In genomic region chr15:87200282-87201048, GRCm38 (mm10) we compare ENCODE assay signal across 11 mouse cellular contexts.
DNase-seq lines count a peak whose midpoint lies in the region; ATAC-seq and TF ChIP-seq lines count a peak whose summit lies in the region.
"Had no signal": no experiment of that assay in that cellular context is flagged by ENCODE, and none has a peak within 500 bp of the region (broad histone marks: within the 10 kb centered on the region; RNA-seq: fewer than 3 reads in every experiment).

No protein-coding gene starts in this region.

- H3K27me3 ChIP-seq in forebrain, embryonic 14.5 days (replicated peaks; ENCODE audit: control insufficient read depth, insufficient read depth, low read length) = no peaks in the 10 kb centered on the region
- H3K27me3 ChIP-seq in midbrain, embryonic 14.5 days (ENCODE audit: control insufficient read depth, insufficient read depth, low read length) = no peaks in the 10 kb centered on the region
- H3K27me3 ChIP-seq in kidney, embryonic 14.5 days (ENCODE audit: control insufficient read depth, insufficient read depth, low read length) = no peaks in the 10 kb centered on the region
- H3K27me3 ChIP-seq in stomach, postnatal 0 days (ENCODE audit: control insufficient read depth, insufficient read depth, low read length) = no peaks in the 10 kb centered on the region

- no peak overlapping the region for H3K27ac ChIP-seq in left cerebral cortex, adult 2 months
- 0 out of 2 replicates have a peak overlapping the region, but pooled peaks have one; percentile 22 for H3K27ac ChIP-seq in forebrain, embryonic 14.5 days (ENCODE audit: low read depth, low read length)
- H3K27ac ChIP-seq in midbrain, embryonic 14.5 days (replicated peaks; ENCODE audit: low read depth, low read length) = no peak overlapping the region; the same call in 1 of the 2 replicates
- no peak overlapping the region for H3K27ac ChIP-seq in kidney, embryonic 14.5 days (ENCODE audit: low read depth, low read length)
- H3K27ac ChIP-seq in stomach, postnatal 0 days (replicated peaks) = no peak overlapping the region
- H3K27ac ChIP-seq: macrophage had no signal

- H3K4me3 ChIP-seq in left cerebral cortex, adult 2 months = no peak overlapping the region
- H3K4me3 ChIP-seq in forebrain, embryonic 14.5 days (ENCODE audit: low read depth, low read length) = no peak overlapping the region
- H3K4me3 ChIP-seq in midbrain, embryonic 14.5 days (replicated peaks; ENCODE audit: low read depth, low read length) = no peak overlapping the region
- H3K4me3 ChIP-seq in kidney, embryonic 14.5 days (ENCODE audit: low read length) = no peak overlapping the region
- no peak overlapping the region for H3K4me3 ChIP-seq in stomach, postnatal 0 days (ENCODE audit: low read depth, low read length)

- intact Hi-C loops in left cerebral cortex, postnatal 10 days (cut with DNase I) = no loop called here
- intact Hi-C loops in left cerebral cortex, adult 2 months (cut with DNase I) = no loop called here

- no peak for TF ChIP-seq EP300 in stomach, postnatal 0 days (optimal IDR thresholded peaks at IDR 0.05)

- WGBS in forebrain, embryonic 14.5 days = 56% methylated on average over 19 of the region's 19 CpGs
- 46% methylated on average over 19 of the region's 19 CpGs for WGBS in midbrain, embryonic 14.5 days
- 74% methylated on average over 19 of the region's 19 CpGs for WGBS in kidney, embryonic 14.5 days
- WGBS in stomach, postnatal 0 days = 72% methylated on average over 19 of the region's 19 CpGs

- no peak overlapping the region for H3K9ac ChIP-seq in forebrain, embryonic 14.5 days (ENCODE audit: low read length)
- H3K9ac ChIP-seq in midbrain, embryonic 14.5 days (replicated peaks; ENCODE audit: low read length) = no peak overlapping the region
- H3K9ac ChIP-seq in kidney, embryonic 14.5 days (ENCODE audit: low read depth, low read length) = no peak overlapping the region
- no peak overlapping the region for H3K9ac ChIP-seq in stomach, postnatal 0 days (ENCODE audit: low read length)

- H3K9me3 ChIP-seq in forebrain, embryonic 14.5 days (replicated peaks; ENCODE audit: control insufficient read depth, low read length) = no peaks in the 10 kb centered on the region
- H3K9me3 ChIP-seq in midbrain, embryonic 14.5 days (ENCODE audit: control insufficient read depth, low read length) = no peaks in the 10 kb centered on the region
- H3K9me3 ChIP-seq in kidney, embryonic 14.5 days (ENCODE audit: control insufficient read depth, low read length) = no peaks in the 10 kb centered on the region
- no peaks in the 10 kb centered on the region for H3K9me3 ChIP-seq in stomach, postnatal 0 days (ENCODE audit: control insufficient read depth, low read length)

- ATAC-seq in forebrain, embryonic 14.5 days = peak; percentile 75
- peak; percentile 57; the same call in 1 of the 2 replicates for ATAC-seq in midbrain, embryonic 14.5 days (ENCODE audit: low FRiP score, low TSS enrichment)
- no peak for ATAC-seq in kidney, embryonic 14.5 days (ENCODE audit: low FRiP score, low TSS enrichment)
- no peak for ATAC-seq in stomach, postnatal 0 days (ENCODE audit: low FRiP score, low TSS enrichment)
- ATAC-seq in inflammation-experienced regulatory T-cells, adult 6 months = no peak

- DNase-seq in left cerebral cortex, postnatal 10 days (ENCODE audit: extremely low spot score in 1 of 2, low spot score in 2 of 2) = peak; percentile 15 to 31
- DNase-seq in left cerebral cortex, adult 2 months (ENCODE audit: extremely low spot score in 1 of 2, low spot score in 2 of 2) = no peak
- DNase-seq in cerebellum, adult 18-20 months = peak; percentile 93 to 96
- DNase-seq in forebrain, embryonic 14.5 days (ENCODE audit: low spot score) = peak; percentile 77
- DNase-seq in midbrain, embryonic 14.5 days = peak; percentile 62
- no peak for DNase-seq in stomach, postnatal 0 days (ENCODE audit: low spot score)
- DNase-seq: right cerebral cortex, adult 18-20 months had no signal

- H3K36me3 ChIP-seq in forebrain, embryonic 14.5 days (ENCODE audit: control insufficient read depth, insufficient read depth, low read length) = no peaks in the 10 kb centered on the region
- no peaks in the 10 kb centered on the region for H3K36me3 ChIP-seq in midbrain, embryonic 14.5 days (ENCODE audit: control insufficient read depth, insufficient read depth, low read length)
- H3K36me3 ChIP-seq in kidney, embryonic 14.5 days (ENCODE audit: control insufficient read depth, insufficient read depth, low read length) = no peaks in the 10 kb centered on the region
- H3K36me3 ChIP-seq in stomach, postnatal 0 days (ENCODE audit: control insufficient read depth, insufficient read depth, low read length) = no peaks in the 10 kb centered on the region

- H3K4me2 ChIP-seq in forebrain, embryonic 14.5 days (ENCODE audit: low read length) = no peak overlapping the region
- peak overlapping the region; percentile 15; the same call in 1 of the 2 replicates for H3K4me2 ChIP-seq in midbrain, embryonic 14.5 days (ENCODE audit: low read length)
- H3K4me2 ChIP-seq in kidney, embryonic 14.5 days (replicated peaks; ENCODE audit: low read depth, low read length) = no peak overlapping the region
- H3K4me2 ChIP-seq in stomach, postnatal 0 days (replicated peaks; ENCODE audit: low read depth) = no peak overlapping the region
- H3K4me2 ChIP-seq: liver, embryonic 11.5 days had no signal

- no peaks in the 10 kb centered on the region; the same call in 1 of the 2 replicates for H3K4me1 ChIP-seq in forebrain, embryonic 14.5 days (ENCODE audit: control insufficient read depth, insufficient read depth, low read length)
- peaks cover 20% of the 10 kb centered on the region for H3K4me1 ChIP-seq in midbrain, embryonic 14.5 days (ENCODE audit: control insufficient read depth, insufficient read depth, low read length)
- no peaks in the 10 kb centered on the region for H3K4me1 ChIP-seq in kidney, embryonic 14.5 days (ENCODE audit: control insufficient read depth, insufficient read depth, low read length)
- H3K4me1 ChIP-seq in stomach, postnatal 0 days (replicated peaks; ENCODE audit: control insufficient read depth, insufficient read depth) = no peaks in the 10 kb centered on the region

- TF ChIP-seq CTCF in left cerebral cortex, adult 2 months (IDR thresholded peaks at IDR 0.05) = no peak
- no peak for TF ChIP-seq CTCF in stomach, postnatal 0 days (IDR thresholded peaks at IDR 0.05; ENCODE audit: low read depth)

Comparison
In these comparisons a context has a peak if more than half of its experiments do, and no peak if none do; other contexts are left out.
1. DNase-seq: peak in left cerebral cortex, postnatal 10 days (2 of 2), cerebellum, adult 18-20 months (2 of 2), forebrain, embryonic 14.5 days (single experiment) and midbrain, embryonic 14.5 days (single experiment); none in left cerebral cortex, adult 2 months (0 of 2) and stomach, postnatal 0 days (single experiment).
2. ATAC-seq: peak in forebrain, embryonic 14.5 days (single experiment) and midbrain, embryonic 14.5 days (single experiment); none in kidney, embryonic 14.5 days (single experiment), stomach, postnatal 0 days (single experiment) and inflammation-experienced regulatory T-cells, adult 6 months (single experiment).